Mouse (Mus musculus) adrenal gland, postnatal 14 days (tissue): ENCODE results near the gene Gm20773. TPM values are rescaled to one million over a fixed set of nuclear protein-coding genes. Genes with fewer than 3 reads are reported as not detected.
"Not testable (repeated sequence)": the region's sequence is repeated elsewhere in the genome, so short reads cannot be mapped to it uniquely, and the experiment has no call there.

ENCODE experiments used
- DNase-seq: peaks from one replicate; pipeline ENCODE4 v3.0.0; 2021; ENCODE audit warnings: mixed read lengths
- long read RNA-seq, 2 experiments: library from polyadenylated mRNA; stranded (forward); transcript quantifications; one replicate each; pipeline ENCODE4 v2.0.0; 2021
- total RNA-seq: library from RNA; stranded (reverse); gene quantifications from 2 replicates; pipeline ENCODE4 v1.2.3, GENCODE M21; 2021

The Gm20773 gene
- total RNA-seq: not detected in 2 replicates
- long read RNA-seq, experiment 1: 0 reads
- long read RNA-seq, experiment 2: 0 reads

- DNase-seq: not testable (repeated sequence)
These were observed at the start of gene Gm20773 for GRCm38 (mm10) chrY:13493726-13494125. TSS of gene Gm20773 (plus strand) at chrY:13494026.

- not testable (repeated sequence) for DNase-seq
These were observed 28.3 kb upstream of the Gm20773 start, which contains the start of gene Gm21866 for GRCm38 (mm10) chrY:13465479-13465878. TSS of gene Gm21866 (minus strand) at chrY:13465579.

Other genes with a start within 250 kb of the Gm20773 start
- gene Gm21440, start 241.6 kb upstream of the Gm20773 start, total RNA-seq: not detected in 2 replicates
- gene Gm21454, start 241.6 kb upstream of the Gm20773 start, total RNA-seq: not detected in 2 replicates
- not detected in 2 replicates for gene Gm21725, start 145.0 kb upstream of the Gm20773 start, total RNA-seq
- not detected in 2 replicates for gene Gm21866, start 28.4 kb upstream of the Gm20773 start, total RNA-seq